Mouse (Mus musculus): ENCODE measurements around the gene Mapre1. TPM values are rescaled to one million over a fixed set of nuclear protein-coding genes. Genes with fewer than 3 reads are reported as not detected.

The Mapre1 gene
- polyA plus RNA-seq, 1 experiment from 2014 or later, result 243 TPM

Other genes with a start within 250 kb of the Mapre1 start
- not detected in 2 replicates for gene 4930404H24Rik, start 248.5 kb upstream of the Mapre1 start, polyA plus RNA-seq (2014; fragmentation: Nextera tagmentation; extraction: Ambion mirVana)
- 14.6 and 17.7 TPM in 2 replicates for gene Nol4l, start 211.3 kb upstream of the Mapre1 start, polyA plus RNA-seq (2014; fragmentation: Nextera tagmentation; extraction: Ambion mirVana)
- 70.2 and 70.4 TPM in 2 replicates for gene Commd7, start 108.5 kb upstream of the Mapre1 start, polyA plus RNA-seq (2014; fragmentation: Nextera tagmentation; extraction: Ambion mirVana)
- 10.6 and 12.8 TPM in 2 replicates for gene Dnmt3b, start 91.8 kb upstream of the Mapre1 start, polyA plus RNA-seq (2014; fragmentation: Nextera tagmentation; extraction: Ambion mirVana)
- gene Dnmt3c, start 44.6 kb upstream of the Mapre1 start, polyA plus RNA-seq (2014; fragmentation: Nextera tagmentation; extraction: Ambion mirVana), result 0.16 TPM in 1 of 2 replicates, not detected in the other
- gene Efcab8, start 38.7 kb downstream of the Mapre1 start, polyA plus RNA-seq (2014; fragmentation: Nextera tagmentation; extraction: Ambion mirVana), result 0.14 and 0.41 TPM in 2 replicates
- gene Sun5, start 129.8 kb downstream of the Mapre1 start, polyA plus RNA-seq (2014; fragmentation: Nextera tagmentation; extraction: Ambion mirVana), result not detected in 2 replicates
- gene Bpifb2, start 133.8 kb downstream of the Mapre1 start, polyA plus RNA-seq (2014; fragmentation: Nextera tagmentation; extraction: Ambion mirVana), result not detected in 2 replicates
- not detected in 2 replicates for gene Bpifb6, start 159.1 kb downstream of the Mapre1 start, polyA plus RNA-seq (2014; fragmentation: Nextera tagmentation; extraction: Ambion mirVana)
- not detected in 2 replicates for gene Bpifb3, start 177.0 kb downstream of the Mapre1 start, polyA plus RNA-seq (2014; fragmentation: Nextera tagmentation; extraction: Ambion mirVana)
- gene Bpifb4, start 196.9 kb downstream of the Mapre1 start, polyA plus RNA-seq (2014; fragmentation: Nextera tagmentation; extraction: Ambion mirVana), result not detected in 2 replicates
- not detected in 2 replicates for gene Bpifa6, start 233.7 kb downstream of the Mapre1 start, polyA plus RNA-seq (2014; fragmentation: Nextera tagmentation; extraction: Ambion mirVana)

All from stomach, embryonic 14.5 days (tissue).